In genomic region chr4:136731761-136732160, GRCm38 (mm10) we compare ENCODE assay signal across 12 mouse cellular contexts.
DNase-seq lines count a peak whose midpoint lies in the region; ATAC-seq and TF ChIP-seq lines count a peak whose summit lies in the region.
"Had no signal": no experiment of that assay in that cellular context is flagged by ENCODE, and none has a peak within 500 bp of the region (broad histone marks: within the 10 kb centered on the region; RNA-seq: fewer than 3 reads in every experiment).

No protein-coding gene starts in this region.

- H3K4me1 ChIP-seq in intestine, embryonic 14.5 days (replicated peaks; ENCODE audit: control insufficient read depth, insufficient read depth, low read length) = peaks cover 43% of the 10 kb centered on the region
- peaks cover 4% of the 10 kb centered on the region for H3K4me1 ChIP-seq in intestine, postnatal 0 days (replicated peaks; ENCODE audit: control insufficient read depth, insufficient read depth, low read length)
- H3K4me1 ChIP-seq in limb, embryonic 10.5 days = peaks cover 64% of the 10 kb centered on the region

- H3K9me3 ChIP-seq in intestine, embryonic 14.5 days (ENCODE audit: control insufficient read depth, low read length) = no peaks in the 10 kb centered on the region
- H3K9me3 ChIP-seq in intestine, postnatal 0 days (ENCODE audit: control insufficient read depth) = no peaks in the 10 kb centered on the region
- H3K9me3 ChIP-seq in limb, embryonic 10.5 days (replicated peaks) = no peaks in the 10 kb centered on the region
- H3K9me3 ChIP-seq: megakaryocyte, embryonic 14.5 days had no signal

- no peak for TF ChIP-seq CTCF in intestine, postnatal 0 days (IDR thresholded peaks at IDR 0.05; ENCODE audit: low read depth)

- no peak overlapping the region for H3K4me3 ChIP-seq in intestine, embryonic 14.5 days (ENCODE audit: low read depth, low read length)
- no peak overlapping the region for H3K4me3 ChIP-seq in intestine, postnatal 0 days (ENCODE audit: low read depth, low read length)
- no peak overlapping the region for H3K4me3 ChIP-seq in limb, embryonic 10.5 days
- H3K4me3 ChIP-seq: heart, adult 2 months; left cerebral cortex, adult 2 months; megakaryocyte, embryonic 14.5 days had no signal

- no peak for ATAC-seq in intestine, embryonic 14.5 days (replicated peaks; ENCODE audit: low FRiP score, low TSS enrichment, low read depth)
- ATAC-seq in intestine, postnatal 0 days = no peak
- no peak for ATAC-seq in cerebellum, adult (ENCODE audit: insufficient number of reproducible peaks, low FRiP score, low TSS enrichment)

- 42% methylated on average over 5 of the region's 5 CpGs for WGBS in intestine, embryonic 14.5 days
- WGBS in intestine, postnatal 0 days = 42% methylated on average over 5 of the region's 5 CpGs
- 76% methylated on average over 5 of the region's 5 CpGs for WGBS in limb, embryonic 10.5 days

- H3K27me3 ChIP-seq in intestine, embryonic 14.5 days (replicated peaks; ENCODE audit: control insufficient read depth, insufficient read depth, low read length) = no peaks in the 10 kb centered on the region
- H3K27me3 ChIP-seq in intestine, postnatal 0 days (replicated peaks; ENCODE audit: control insufficient read depth, insufficient read depth, low read length) = no peaks in the 10 kb centered on the region
- H3K27me3 ChIP-seq in limb, embryonic 10.5 days (ENCODE audit: low read depth, poor library complexity, severe bottlenecking) = no peaks in the 10 kb centered on the region

- no peak for DNase-seq in intestine, embryonic 14.5 days (ENCODE audit: low spot score)
- peak; percentile 39 for DNase-seq in 3T3-L1 (ENCODE audit: low read depth, low spot score)
- peak; percentile 30 for DNase-seq in adipocyte (ENCODE audit: low spot score)
- no peak for DNase-seq in limb, embryonic 10.5 days (ENCODE audit: low spot score)
- no peak for DNase-seq in layer of hippocampus, postnatal 14 days (ENCODE audit: low spot score in 2 of 2)
- DNase-seq: embryo, embryonic 11 days; thymus, adult 18-20 months had no signal

- H3K9ac ChIP-seq in intestine, embryonic 14.5 days (ENCODE audit: low read length) = no peak overlapping the region
- no peak overlapping the region for H3K9ac ChIP-seq in intestine, postnatal 0 days (ENCODE audit: low read depth, low read length)

- no peak overlapping the region for H3K4me2 ChIP-seq in intestine, embryonic 14.5 days (ENCODE audit: low read length)
- no peak overlapping the region for H3K4me2 ChIP-seq in intestine, postnatal 0 days (replicated peaks; ENCODE audit: low read depth)

- peak overlapping the region; percentile 80 for H3K27ac ChIP-seq in intestine, embryonic 14.5 days (ENCODE audit: low read depth)
- no peak overlapping the region for H3K27ac ChIP-seq in intestine, postnatal 0 days (ENCODE audit: low read depth, low read length)
- H3K27ac ChIP-seq in limb, embryonic 10.5 days = 0 out of 2 replicates have a peak overlapping the region, but pooled peaks have one; percentile 25
- H3K27ac ChIP-seq: heart, adult 2 months; left cerebral cortex, adult 2 months had no signal

- no peaks in the 10 kb centered on the region for H3K36me3 ChIP-seq in intestine, embryonic 14.5 days (ENCODE audit: control insufficient read depth, insufficient read depth, low read length)
- no peaks in the 10 kb centered on the region for H3K36me3 ChIP-seq in intestine, postnatal 0 days (ENCODE audit: control insufficient read depth, insufficient read depth)
- H3K36me3 ChIP-seq in limb, embryonic 10.5 days = peaks cover 10% of the 10 kb centered on the region; the same call in 1 of the 2 replicates

Comparison
In these comparisons a context has a peak if more than half of its experiments do, and no peak if none do; other contexts are left out.
1. DNase-seq: peak in 3T3-L1 (single experiment) and adipocyte (single experiment); none in intestine, embryonic 14.5 days (single experiment), limb, embryonic 10.5 days (single experiment) and layer of hippocampus, postnatal 14 days (0 of 2).